Mouse (Mus musculus): ENCODE results near the gene Slc23a2. TPM values are rescaled to one million over a fixed set of nuclear protein-coding genes. Genes with fewer than 3 reads are reported as not detected.

The Slc23a2 gene
- polyA plus RNA-seq, 1 experiment from 2014 or later: 16.7 TPM

- no peak for DNase-seq (ENCODE audit: low spot score)
Observed at GRCm38 (mm10) chr2:132021616-132022015, 123.3 kb downstream of the Slc23a2 start.

GRCm38 (mm10) chr2:132020991-132021541 is 123.8 kb downstream of the Slc23a2 start:
- peak; percentile 75 for DNase-seq (ENCODE audit: low spot score)

- peak; percentile 25 for DNase-seq (ENCODE audit: low spot score)
Observed at GRCm38 (mm10) chr2:132020420-132020819, 124.5 kb downstream of the Slc23a2 start.

- DNase-seq (ENCODE audit: low spot score): peak; percentile 65
Observed at GRCm38 (mm10) chr2:132019372-132019811, 125.5 kb downstream of the Slc23a2 start.

GRCm38 (mm10) chr2:132018156-132018555 is 126.8 kb downstream of the Slc23a2 start:
- DNase-seq (ENCODE audit: low spot score): no peak

GRCm38 (mm10) chr2:132017611-132018010 is 127.3 kb downstream of the Slc23a2 start:
- no peak for DNase-seq (ENCODE audit: low spot score)

- no peak for DNase-seq (ENCODE audit: low spot score)
Observed at GRCm38 (mm10) chr2:132016034-132016433, 128.9 kb downstream of the Slc23a2 start.

GRCm38 (mm10) chr2:132013152-132013551 is 131.8 kb downstream of the Slc23a2 start:
- DNase-seq (ENCODE audit: low spot score): no peak

- DNase-seq (ENCODE audit: low spot score): no peak
Observed at GRCm38 (mm10) chr2:132010781-132011180, 134.1 kb downstream of the Slc23a2 start.

GRCm38 (mm10) chr2:132008186-132008585 is 136.7 kb downstream of the Slc23a2 start:
- no peak for DNase-seq (ENCODE audit: low spot score)

GRCm38 (mm10) chr2:132007475-132007819 is 137.5 kb downstream of the Slc23a2 start:
- no peak for DNase-seq (ENCODE audit: low spot score)

- DNase-seq (ENCODE audit: low spot score): no peak
Observed at GRCm38 (mm10) chr2:132006561-132007474, 138.1 kb downstream of the Slc23a2 start.

GRCm38 (mm10) chr2:132005445-132005844 is 139.5 kb downstream of the Slc23a2 start:
- DNase-seq (ENCODE audit: low spot score): no peak

GRCm38 (mm10) chr2:132004495-132005136 is 140.3 kb downstream of the Slc23a2 start:
- no peak for DNase-seq (ENCODE audit: low spot score)

- DNase-seq (ENCODE audit: low spot score): no peak
Observed at GRCm38 (mm10) chr2:132003916-132004315, 141.0 kb downstream of the Slc23a2 start.

Other genes with a start within 250 kb of the Slc23a2 start
- gene Prnp, start 235.2 kb downstream of the Slc23a2 start, polyA plus RNA-seq (2015; fragmentation: Nextera tagmentation; extraction: Ambion mirVana): 43.3 and 46.2 TPM in 2 replicates
- not detected in 2 replicates for gene Prn, start 235.2 kb downstream of the Slc23a2 start, polyA plus RNA-seq (2015; fragmentation: Nextera tagmentation; extraction: Ambion mirVana)
- 3.4 and 4.0 TPM in 2 replicates for gene Prnd, start 194.2 kb downstream of the Slc23a2 start, polyA plus RNA-seq (2015; fragmentation: Nextera tagmentation; extraction: Ambion mirVana)
- gene Rassf2, start 114.8 kb downstream of the Slc23a2 start, polyA plus RNA-seq (2015; fragmentation: Nextera tagmentation; extraction: Ambion mirVana): 25.1 and 27.6 TPM in 2 replicates
- gene Tmem230, start 102.7 kb upstream of the Slc23a2 start, polyA plus RNA-seq (2015; fragmentation: Nextera tagmentation; extraction: Ambion mirVana): 41.2 and 45.0 TPM in 2 replicates
- 472 and 480 TPM in 2 replicates for gene Pcna, start 108.2 kb upstream of the Slc23a2 start, polyA plus RNA-seq (2015; fragmentation: Nextera tagmentation; extraction: Ambion mirVana)
- gene Cds2, start 118.0 kb upstream of the Slc23a2 start, polyA plus RNA-seq (2015; fragmentation: Nextera tagmentation; extraction: Ambion mirVana): 24.4 and 24.5 TPM in 2 replicates
- 2.6 and 4.7 TPM in 2 replicates for gene Prokr2, start 240.3 kb upstream of the Slc23a2 start, polyA plus RNA-seq (2015; fragmentation: Nextera tagmentation; extraction: Ambion mirVana)